Mouse (Mus musculus) stomach, postnatal 0 days (tissue): ENCODE measurements around the gene Myo10.

Experiments used
- CTCF ChIP-seq: IDR thresholded peaks from 2 replicates; pipeline ENCODE4 v1.5.1; 2016; ENCODE audit warnings: antibody characterized with exemption, low read depth, mild to moderate bottlenecking, moderate library complexity
- EP300 ChIP-seq: optimal IDR thresholded peaks from 2 replicates; pipeline ENCODE3; 2016; ENCODE audit warnings: antibody characterized with exemption

DNA sequence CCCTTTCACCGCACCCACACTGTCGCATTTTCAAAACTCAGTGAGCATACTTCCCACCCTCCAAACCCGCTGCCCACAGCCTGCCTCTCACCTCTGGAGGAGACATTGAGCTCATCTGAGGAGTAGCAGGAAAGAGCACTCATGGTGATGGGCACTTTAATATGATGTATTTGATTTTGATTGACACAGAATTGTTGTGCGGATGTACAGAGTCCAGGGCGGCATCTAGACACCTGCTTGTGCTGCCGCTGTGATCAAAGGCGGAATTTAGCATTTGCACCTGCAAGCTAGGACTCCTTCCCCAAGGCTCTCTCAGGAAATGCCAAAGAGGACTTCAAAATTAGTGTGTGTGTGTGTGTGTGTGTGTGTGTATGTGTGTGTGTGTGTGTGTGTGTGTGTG, 31.4 kb upstream of the Myo10 start:
- no peak for TF ChIP-seq CTCF
- no peak for TF ChIP-seq EP300
